Mouse (Mus musculus): Measurements from ENCODE around the gene Ablim1. TPM values are rescaled to one million over a fixed set of nuclear protein-coding genes. Genes with fewer than 3 reads are reported as not detected.

Ablim1 gene
- polyA plus RNA-seq, 1 experiment: 110 TPM

DNA sequence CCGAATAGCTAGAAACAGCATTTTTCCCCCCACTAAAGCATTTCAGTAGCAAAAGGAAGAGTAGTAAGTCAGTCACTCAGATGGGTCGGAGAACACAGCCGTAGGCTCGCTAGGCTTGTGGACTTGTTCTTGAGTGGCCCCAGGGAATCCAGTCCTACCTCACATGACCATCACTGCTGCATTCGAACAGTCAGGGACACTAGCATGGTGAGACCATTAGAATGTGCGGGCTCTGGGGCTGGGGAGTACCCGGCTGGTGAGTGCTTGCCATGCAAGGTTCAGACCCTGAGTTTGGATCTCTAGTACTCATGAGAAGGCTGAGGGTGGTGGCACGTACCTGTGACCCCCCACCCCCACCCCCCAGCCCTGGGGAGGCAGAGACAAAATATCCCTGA is 296.9 kb downstream of the Ablim1 start:
- DNase-seq: no peak
- Histone ChIP-seq H3K4me1 (ENCODE audit: control insufficient read depth, insufficient read depth, low read length) (no peaks in the 10 kb centered on the region; the same call in 1 of the 2 replicates), H3K4me3 (replicated peaks; ENCODE audit: insufficient read depth, low read depth, low read length) (no peak overlapping the region), H3K27me3 (ENCODE audit: control insufficient read depth, insufficient read depth, low read length) (no peaks in the 10 kb centered on the region), H3K27ac (ENCODE audit: insufficient read depth, low read length) (no peak overlapping the region)
- WGBS: 80% methylated on average over 8 of the region's 8 CpGs
- TF ChIP-seq POLR2A (IDR thresholded peaks at IDR 0.05; ENCODE audit: borderline replicate concordance, insufficient read depth, low read length) (no peak), CTCF (IDR thresholded peaks at IDR 0.05; ENCODE audit: borderline replicate concordance, insufficient read depth, low read depth, low read length) (no peak)

DNA sequence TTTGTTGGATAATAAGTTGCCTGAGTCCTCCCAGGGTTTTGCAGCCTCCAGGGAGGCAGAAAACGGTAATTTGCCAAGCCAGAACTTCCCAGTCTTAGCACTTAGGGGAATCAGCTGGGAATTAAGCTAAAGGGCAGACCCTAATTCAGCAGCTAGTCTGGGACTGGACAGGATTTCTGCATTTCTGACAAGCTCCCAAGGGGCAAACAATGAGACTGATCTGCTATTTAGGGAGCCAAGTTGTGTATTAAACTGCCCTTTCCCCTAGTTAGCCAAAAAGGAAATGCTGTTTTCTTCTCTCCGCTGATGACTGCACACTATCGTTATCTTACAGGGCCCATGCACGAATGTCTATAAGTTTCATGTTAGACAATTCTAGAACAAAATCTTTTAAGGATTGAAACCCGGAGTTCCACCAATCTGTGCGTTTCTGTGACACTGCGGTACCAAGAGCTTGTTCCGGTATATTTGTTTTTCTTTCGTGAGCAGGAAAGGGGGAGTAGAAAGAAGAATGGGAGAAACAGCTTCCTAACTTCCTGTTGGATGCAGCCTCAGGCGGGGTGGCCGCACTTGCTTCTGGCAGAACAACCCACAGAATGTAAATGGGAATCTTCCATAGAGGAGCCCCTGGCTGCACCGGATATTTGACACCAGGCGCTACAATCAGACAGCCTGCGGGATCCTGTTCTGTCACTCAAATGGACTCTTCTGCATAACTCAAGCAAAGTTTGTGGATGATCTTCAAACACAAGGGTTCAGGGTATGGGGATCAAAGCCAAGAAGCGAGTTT is 297.5 kb downstream of the Ablim1 start:
- Histone ChIP-seq H3K4me3 (replicated peaks; ENCODE audit: insufficient read depth, low read depth, low read length) (no peak overlapping the region), H3K4me1 (ENCODE audit: control insufficient read depth, insufficient read depth, low read length) (no peaks in the 10 kb centered on the region; the same call in 1 of the 2 replicates), H3K27me3 (ENCODE audit: control insufficient read depth, insufficient read depth, low read length) (no peaks in the 10 kb centered on the region), H3K27ac (ENCODE audit: insufficient read depth, low read length) (no peak overlapping the region)
- TF ChIP-seq POLR2A (IDR thresholded peaks at IDR 0.05; ENCODE audit: borderline replicate concordance, insufficient read depth, low read length) (no peak), CTCF (IDR thresholded peaks at IDR 0.05; ENCODE audit: borderline replicate concordance, insufficient read depth, low read depth, low read length) (no peak)
- DNase-seq: no peak
- 60% methylated on average over 15 of the region's 15 CpGs for WGBS

- no peak for DNase-seq
- Histone ChIP-seq H3K27ac (ENCODE audit: insufficient read depth, low read length) (no peak overlapping the region), H3K4me1 (ENCODE audit: control insufficient read depth, insufficient read depth, low read length) (peaks cover 7% of the 10 kb centered on the region), H3K4me3 (replicated peaks; ENCODE audit: insufficient read depth, low read depth, low read length) (no peak overlapping the region), H3K27me3 (ENCODE audit: control insufficient read depth, insufficient read depth, low read length) (no peaks in the 10 kb centered on the region)
- 67% methylated on average over 3 of the region's 3 CpGs for WGBS
- TF ChIP-seq CTCF (IDR thresholded peaks at IDR 0.05; ENCODE audit: borderline replicate concordance, insufficient read depth, low read depth, low read length): no peak
- TF ChIP-seq POLR2A (IDR thresholded peaks at IDR 0.05; ENCODE audit: borderline replicate concordance, insufficient read depth, low read length): no peak
Observed at GRCm38 (mm10) chr19:57014808-57015207, 299.9 kb downstream of the Ablim1 start.

DNA sequence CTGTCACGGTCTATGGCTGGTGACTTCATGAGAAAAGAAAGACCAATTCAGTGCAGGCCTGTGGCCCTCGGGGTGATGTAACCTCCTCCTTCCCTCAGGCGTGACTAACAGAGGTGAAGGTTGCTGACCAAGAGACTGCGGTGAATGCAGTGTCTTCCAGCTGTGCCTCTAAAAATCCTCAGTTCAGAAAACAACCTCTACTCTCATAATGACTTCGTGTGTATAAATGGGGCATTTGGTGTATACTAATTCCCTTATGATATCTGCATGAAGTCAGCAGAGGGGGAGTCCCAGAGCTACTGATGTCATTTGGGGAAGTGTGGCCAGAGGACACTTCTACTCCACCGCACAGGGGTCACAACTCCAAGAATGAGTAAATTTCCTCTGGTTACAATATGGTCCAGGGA is 301.4 kb downstream of the Ablim1 start:
- H3K27me3 ChIP-seq (ENCODE audit: control insufficient read depth, insufficient read depth, low read length): no peaks in the 10 kb centered on the region
- WGBS: 74% methylated on average over 6 of the region's 6 CpGs
- H3K4me1 ChIP-seq (ENCODE audit: control insufficient read depth, insufficient read depth, low read length): peaks cover 7% of the 10 kb centered on the region
- no peak overlapping the region for H3K27ac ChIP-seq (ENCODE audit: insufficient read depth, low read length)
- no peak for DNase-seq
- H3K4me3 ChIP-seq (replicated peaks; ENCODE audit: insufficient read depth, low read depth, low read length): no peak overlapping the region
- no peak for TF ChIP-seq CTCF (IDR thresholded peaks at IDR 0.05; ENCODE audit: borderline replicate concordance, insufficient read depth, low read depth, low read length)
- no peak for TF ChIP-seq POLR2A (IDR thresholded peaks at IDR 0.05; ENCODE audit: borderline replicate concordance, insufficient read depth, low read length)

- Histone ChIP-seq H3K4me3 (replicated peaks; ENCODE audit: insufficient read depth, low read depth, low read length) (no peak overlapping the region), H3K27me3 (ENCODE audit: control insufficient read depth, insufficient read depth, low read length) (no peaks in the 10 kb centered on the region), H3K27ac (ENCODE audit: insufficient read depth, low read length) (no peak overlapping the region), H3K4me1 (ENCODE audit: control insufficient read depth, insufficient read depth, low read length) (peaks cover 7% of the 10 kb centered on the region)
- DNase-seq: no peak
- TF ChIP-seq POLR2A (IDR thresholded peaks at IDR 0.05; ENCODE audit: borderline replicate concordance, insufficient read depth, low read length) (no peak), CTCF (IDR thresholded peaks at IDR 0.05; ENCODE audit: borderline replicate concordance, insufficient read depth, low read depth, low read length) (no peak)
- WGBS: 93% methylated on average over 3 of the region's 3 CpGs
Observed at GRCm38 (mm10) chr19:57012068-57012467, 302.7 kb downstream of the Ablim1 start.

GRCm38 (mm10) chr19:57010064-57010463 is 304.7 kb downstream of the Ablim1 start:
- TF ChIP-seq CTCF (IDR thresholded peaks at IDR 0.05; ENCODE audit: borderline replicate concordance, insufficient read depth, low read depth, low read length) (no peak), POLR2A (IDR thresholded peaks at IDR 0.05; ENCODE audit: borderline replicate concordance, insufficient read depth, low read length) (no peak)
- H3K27ac ChIP-seq (ENCODE audit: insufficient read depth, low read length): no peak overlapping the region
- WGBS: 56% methylated on average over 4 of the region's 4 CpGs
- no peak for DNase-seq
- H3K4me1 ChIP-seq (ENCODE audit: control insufficient read depth, insufficient read depth, low read length): peaks cover 7% of the 10 kb centered on the region
- H3K27me3 ChIP-seq (ENCODE audit: control insufficient read depth, insufficient read depth, low read length): no peaks in the 10 kb centered on the region
- H3K4me3 ChIP-seq (replicated peaks; ENCODE audit: insufficient read depth, low read depth, low read length): no peak overlapping the region

- H3K27me3 ChIP-seq (ENCODE audit: control insufficient read depth, insufficient read depth, low read length): no peaks in the 10 kb centered on the region
- TF ChIP-seq CTCF (IDR thresholded peaks at IDR 0.05; ENCODE audit: borderline replicate concordance, insufficient read depth, low read depth, low read length) (no peak), POLR2A (IDR thresholded peaks at IDR 0.05; ENCODE audit: borderline replicate concordance, insufficient read depth, low read length) (no peak)
- no peak overlapping the region for H3K27ac ChIP-seq (ENCODE audit: insufficient read depth, low read length)
- H3K4me3 ChIP-seq (replicated peaks; ENCODE audit: insufficient read depth, low read depth, low read length): no peak overlapping the region
- DNase-seq: no peak
- 76% methylated on average over 4 of the region's 4 CpGs for WGBS
- peaks cover 7% of the 10 kb centered on the region for H3K4me1 ChIP-seq (ENCODE audit: control insufficient read depth, insufficient read depth, low read length)
Observed at GRCm38 (mm10) chr19:57009653-57010052, 305.1 kb downstream of the Ablim1 start.

Measured in cerebellum, adult 2 months (tissue).